Mouse (Mus musculus) limb, embryonic 13.5 days (tissue): ENCODE results near the gene Vmn1r7. TPM values are rescaled to one million over a fixed set of nuclear protein-coding genes. Genes with fewer than 3 reads are reported as not detected.
"Not testable (repeated sequence)": the region's sequence is repeated elsewhere in the genome, so short reads cannot be mapped to it uniquely, and the experiment has no call there.

ENCODE experiments used
- ATAC-seq: fragments of 200-750 bp; cut with Nextera tagmentation; 2 replicates; pipeline ENCODE4 v1.8.0; 2017; ENCODE audit warnings: low read depth, moderate number of reproducible peaks, moderate TSS enrichment; ENCODE audit not compliant: low FRiP score
- H3K27ac ChIP-seq: fragments of 300-500 bp; sonication (generic); 2 replicates; pipeline ENCODE4 v1.5.1; 2015; ENCODE audit warnings: inconsistent platforms, mild to moderate bottlenecking, moderate library complexity
- H3K27me3 ChIP-seq: fragments of 300-500 bp; sonication (generic); 2 replicates; pipeline ENCODE4 v1.6.1; 2015; ENCODE audit warnings: mild to moderate bottlenecking, inconsistent platforms
- H3K36me3 ChIP-seq: fragments of 300-500 bp; sonication (generic); 2 replicates; pipeline ENCODE4 v1.6.1; 2015; ENCODE audit warnings: inconsistent platforms, mild to moderate bottlenecking, moderate library complexity
- H3K4me1 ChIP-seq: fragments of 300-500 bp; sonication (generic); 2 replicates; pipeline ENCODE4 v1.6.1; 2015; ENCODE audit warnings: inconsistent platforms
- H3K4me2 ChIP-seq: fragments of 300-500 bp; sonication (generic); replicated peaks from 2 replicates; pipeline ENCODE4 v1.6.1; 2015; ENCODE audit warnings: inconsistent platforms, mild to moderate bottlenecking, moderate library complexity
- H3K4me3 ChIP-seq: fragments of 300-500 bp; sonication (generic); 2 replicates; pipeline ENCODE4 v1.5.1; 2015; ENCODE audit warnings: moderate library complexity, mild to moderate bottlenecking, inconsistent platforms
- H3K9ac ChIP-seq: fragments of 300-500 bp; sonication (generic); 2 replicates; pipeline ENCODE4 v1.6.1; 2015; ENCODE audit warnings: mild to moderate bottlenecking, inconsistent platforms
- H3K9me3 ChIP-seq: fragments of 300-500 bp; sonication (generic); 2 replicates; pipeline ENCODE4 v1.6.1; 2016; ENCODE audit warnings: inconsistent platforms
- WGBS: fragments of 180-500 bp; shearing (Covaris S2); methylation state at CpG from one replicate; pipeline ENCODE4 v1.1.7; 2015; 5-methylcytosine and 5-hydroxymethylcytosine counted together
- polyA plus RNA-seq: library from polyadenylated mRNA; unstranded; fragments of >200 nt; fragmentation: Nextera tagmentation; extraction: Ambion mirVana; gene quantifications from 2 replicates; pipeline ENCODE4 v1.2.1, GENCODE M21; 2015

Gene Vmn1r7
- polyA plus RNA-seq, result not detected in 2 replicates

- not testable (repeated sequence) for H3K4me3 ChIP-seq, H3K9me3 ChIP-seq, H3K4me2 ChIP-seq, H3K27me3 ChIP-seq, ATAC-seq, H3K9ac ChIP-seq, H3K27ac ChIP-seq, H3K4me1 ChIP-seq, H3K36me3 ChIP-seq
- 88% methylated on average over 2 of the region's 2 CpGs for WGBS
These were observed at the start of gene Vmn1r7 for GRCm38 (mm10) chr6:57025224-57025623. Gene Vmn1r7, minus strand, starts transcription at chr6:57025324.

GRCm38 (mm10) chr6:57066487-57066886 lies 41.4 kb upstream of the Vmn1r7 start, which contains the start of gene Vmn1r9:
Gene Vmn1r9, plus strand, starts transcription at chr6:57066787.
- Histone ChIP-seq H3K36me3 (no peaks in the 10 kb centered on the region), H3K4me2 (no peak within 1 kb of the TSS), H3K27ac (no peak within 1 kb of the TSS), H3K27me3 (no peaks in the 10 kb centered on the region), H3K4me1 (no peaks in the 10 kb centered on the region), H3K9me3 (no peaks in the 10 kb centered on the region), H3K9ac (no peak within 1 kb of the TSS), H3K4me3 (no peak within 1 kb of the TSS)
- ATAC-seq, result no peak
- WGBS, result 87% methylated on average over 2 of the region's 2 CpGs

DNA sequence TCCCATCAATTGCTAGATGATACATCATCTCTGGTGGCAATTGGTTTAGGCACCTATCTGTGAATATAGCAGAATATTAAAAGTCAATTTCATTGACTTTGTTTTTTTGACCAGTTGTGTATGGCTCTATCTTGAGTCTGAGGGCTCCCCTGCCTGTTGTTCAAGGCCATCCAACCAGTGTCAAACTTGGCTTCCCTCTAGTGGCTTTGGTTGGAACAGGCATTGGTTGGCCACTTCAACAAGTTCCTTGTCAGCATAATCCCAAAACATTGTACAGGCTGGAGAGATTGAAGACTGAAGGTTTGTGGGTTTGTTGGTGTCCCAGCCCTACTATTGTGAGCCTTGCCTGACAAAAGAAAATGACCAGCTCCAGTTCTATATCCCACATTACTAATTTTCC lies 38.6 kb upstream of the Vmn1r7 start:
- Histone ChIP-seq H3K36me3 (no peaks in the 10 kb centered on the region), H3K9me3 (no peaks in the 10 kb centered on the region), H3K4me3 (no peak overlapping the region), H3K27ac (no peak overlapping the region), H3K4me1 (no peaks in the 10 kb centered on the region), H3K27me3 (no peaks in the 10 kb centered on the region), H3K9ac (no peak overlapping the region), H3K4me2 (no peak overlapping the region)
- ATAC-seq, result no peak

- no peak overlapping the region for H3K4me3 ChIP-seq
- H3K4me2 ChIP-seq, result no peak overlapping the region
- no peak for ATAC-seq
- no peaks in the 10 kb centered on the region for H3K27me3 ChIP-seq
- H3K9me3 ChIP-seq, result no peaks in the 10 kb centered on the region
- no peaks in the 10 kb centered on the region for H3K36me3 ChIP-seq
- H3K27ac ChIP-seq, result no peak overlapping the region
- H3K9ac ChIP-seq, result no peak overlapping the region
- 79% methylated on average over 2 of the region's 2 CpGs for WGBS
- no peaks in the 10 kb centered on the region for H3K4me1 ChIP-seq
These were observed 9.6 kb upstream of the Vmn1r7 start for GRCm38 (mm10) chr6:57034674-57035073.

GRCm38 (mm10) chr6:57031984-57032383 lies 6.9 kb upstream of the Vmn1r7 start, which contains the start of gene Vmn1r8:
Gene Vmn1r8, plus strand, starts transcription at chr6:57032284.
- Histone ChIP-seq H3K36me3 (no peaks in the 10 kb centered on the region), H3K27me3 (no peaks in the 10 kb centered on the region), H3K9ac (no peak within 1 kb of the TSS), H3K27ac (no peak within 1 kb of the TSS), H3K9me3 (no peaks in the 10 kb centered on the region), H3K4me3 (no peak within 1 kb of the TSS), H3K4me2 (no peak within 1 kb of the TSS), H3K4me1 (no peaks in the 10 kb centered on the region)
- ATAC-seq, result no peak

DNA sequence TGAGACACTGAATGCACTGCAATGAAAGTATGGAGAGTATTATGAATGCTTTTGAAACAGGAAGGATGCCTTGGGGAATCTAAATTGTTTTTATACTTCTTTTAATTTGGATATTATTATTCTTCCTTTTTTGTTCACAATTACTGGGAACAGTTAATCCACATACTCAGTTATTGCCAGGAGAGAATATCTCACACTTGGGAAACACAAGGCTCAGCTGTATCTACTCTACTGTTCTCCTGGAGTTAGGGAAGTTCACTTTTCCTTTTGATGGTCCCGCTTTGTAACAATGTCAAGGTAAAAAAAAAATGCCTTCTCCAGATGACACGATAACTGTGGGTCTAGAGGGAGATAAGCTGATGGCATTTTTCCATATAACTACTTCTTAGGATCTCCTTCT lies 28.2 kb downstream of the Vmn1r7 start, which contains the start of gene Vmn1r6:
TSS of gene Vmn1r6 (plus strand) at position 301 of the 400 bp plus-strand sequence.
- no peaks in the 10 kb centered on the region for H3K4me1 ChIP-seq
- no peaks in the 10 kb centered on the region for H3K9me3 ChIP-seq
- no peak within 1 kb of the TSS for H3K27ac ChIP-seq
- WGBS, result 81% methylated on average over 2 of the region's 2 CpGs
- H3K9ac ChIP-seq, result no peak within 1 kb of the TSS
- no peaks in the 10 kb centered on the region for H3K36me3 ChIP-seq
- H3K4me2 ChIP-seq, result no peak within 1 kb of the TSS
- H3K27me3 ChIP-seq, result no peaks in the 10 kb centered on the region
- H3K4me3 ChIP-seq, result no peak within 1 kb of the TSS
- no peak for ATAC-seq

Other genes with a start within 250 kb of the Vmn1r7 start
- 28.0 and 30.5 TPM in 2 replicates for gene Kbtbd2, start 227.5 kb downstream of the Vmn1r7 start, polyA plus RNA-seq
- 181 and 185 TPM in 2 replicates for gene Fkbp9, start 193.3 kb downstream of the Vmn1r7 start, polyA plus RNA-seq
- 63.0 and 67.0 TPM in 2 replicates for gene Nt5c3, start 101.4 kb downstream of the Vmn1r7 start, polyA plus RNA-seq
- 0.11 and 0.24 TPM in 2 replicates for gene Vmn1r4, start 101.3 kb downstream of the Vmn1r7 start, polyA plus RNA-seq
- gene Vmn1r5, start 55.1 kb downstream of the Vmn1r7 start, polyA plus RNA-seq, result not detected in 2 replicates
- not detected in 2 replicates for gene Vmn1r6, start 28.1 kb downstream of the Vmn1r7 start, polyA plus RNA-seq
- not detected in 2 replicates for gene Vmn1r8, start 7.0 kb upstream of the Vmn1r7 start, polyA plus RNA-seq
- gene Vmn1r9, start 41.5 kb upstream of the Vmn1r7 start, polyA plus RNA-seq, result not detected in 2 replicates
- not detected in 2 replicates for gene Vmn1r10, start 84.1 kb upstream of the Vmn1r7 start, polyA plus RNA-seq
- not detected in 2 replicates for gene Vmn1r11, start 108.1 kb upstream of the Vmn1r7 start, polyA plus RNA-seq
- not detected in 2 replicates for gene Vmn1r12, start 131.6 kb upstream of the Vmn1r7 start, polyA plus RNA-seq
- not detected in 2 replicates for gene Vmn1r13, start 178.0 kb upstream of the Vmn1r7 start, polyA plus RNA-seq
- not detected in 2 replicates for gene Vmn1r14, start 206.4 kb upstream of the Vmn1r7 start, polyA plus RNA-seq
- gene Vmn1r15, start 232.6 kb upstream of the Vmn1r7 start, polyA plus RNA-seq, result not detected in 2 replicates